Mouse (Mus musculus) heart, adult 2 months (tissue): ENCODE measurements at regions not wholly inside any gene's neighbourhood (a gene's known extent, or its start where the extent isn't known, plus 50 kb on each side); places are given as distances from the start of the nearest gene placed in this dataset.

ENCODE experiments used
- CTCF ChIP-seq: fragments of 200-600 bp; IDR thresholded peaks from 2 replicates; pipeline ENCODE4 v1.8.1; 2022; ENCODE audit warnings: antibody characterized with exemption, mild to moderate bottlenecking, moderate library complexity
- POLR2A ChIP-seq: fragments of 200-500 bp; IDR thresholded peaks from 2 replicates; pipeline ENCODE4 v1.6.1; 2011; ENCODE audit warnings: mild to moderate bottlenecking, low read depth, low read length, control low read depth; ENCODE audit not compliant: insufficient read depth

DNA sequence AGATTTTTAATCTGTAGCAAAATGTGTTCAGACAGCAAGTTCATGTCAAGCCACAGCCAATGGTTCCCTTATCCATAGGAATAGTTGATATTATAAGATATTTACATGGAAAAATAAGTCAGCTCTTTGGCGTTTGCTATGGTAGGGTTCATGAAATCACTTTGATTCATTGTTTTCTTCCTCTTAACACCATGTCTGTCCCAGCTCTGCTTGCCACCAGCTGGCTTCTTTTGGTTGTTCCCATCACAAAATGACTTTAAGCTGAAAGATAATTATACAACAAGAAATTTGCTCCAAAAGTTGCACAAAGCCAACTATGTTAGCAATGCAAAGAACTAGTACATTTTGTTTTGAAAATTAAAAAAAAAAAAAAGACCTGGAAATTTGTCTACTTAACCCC is 99.9 kb upstream of the Tcf21 start:
- TF ChIP-seq POLR2A (no peak), CTCF (no peak)
